Mouse (Mus musculus): Measurements from ENCODE around the gene Chil5.
"Not testable (repeated sequence)": the region's sequence is repeated elsewhere in the genome, so short reads cannot be mapped to it uniquely, and the experiment has no call there.

The Chil5 gene

GRCm38 (mm10) chr3:106032781-106033180 lies at the start of gene Chil5:
Gene Chil5, minus strand, starts transcription at chr3:106032814.
- no peak for DNase-seq (ENCODE audit: low spot score)

- DNase-seq (ENCODE audit: low spot score): no peak
These were observed 42.2 kb upstream of the Chil5 start for GRCm38 (mm10) chr3:106074824-106075223.

GRCm38 (mm10) chr3:106070994-106071393 lies 38.4 kb upstream of the Chil5 start:
- no peak for DNase-seq (ENCODE audit: low spot score)

- not testable (repeated sequence) for DNase-seq (ENCODE audit: low spot score)
These were observed 35.1 kb upstream of the Chil5 start for GRCm38 (mm10) chr3:106067707-106068106.

- DNase-seq (ENCODE audit: low spot score): no peak
These were observed 25.4 kb upstream of the Chil5 start for GRCm38 (mm10) chr3:106057966-106058365.

- no peak for DNase-seq (ENCODE audit: low spot score)
These were observed 19.3 kb upstream of the Chil5 start for GRCm38 (mm10) chr3:106051896-106052295.

- no peak for DNase-seq (ENCODE audit: low spot score)
These were observed 7.7 kb upstream of the Chil5 start for GRCm38 (mm10) chr3:106040306-106040705.

GRCm38 (mm10) chr3:106024135-106024534 lies 8.5 kb downstream of the Chil5 start:
- no peak for DNase-seq (ENCODE audit: low spot score)

GRCm38 (mm10) chr3:106021840-106022239 lies 10.8 kb downstream of the Chil5 start:
- DNase-seq (ENCODE audit: low spot score): no peak

- no peak for DNase-seq (ENCODE audit: low spot score)
These were observed 18.1 kb downstream of the Chil5 start, which contains the start of gene Pifo for GRCm38 (mm10) chr3:106014546-106014945. Gene Pifo, minus strand, starts transcription at chr3:106014646.

- not testable (repeated sequence) for DNase-seq (ENCODE audit: low spot score)
These were observed 29.3 kb downstream of the Chil5 start for GRCm38 (mm10) chr3:106003360-106003759.

- DNase-seq (ENCODE audit: low spot score): no peak
These were observed 30.9 kb downstream of the Chil5 start for GRCm38 (mm10) chr3:106001416-106002370.

GRCm38 (mm10) chr3:106000707-106001375 lies 31.8 kb downstream of the Chil5 start:
- no peak for DNase-seq (ENCODE audit: low spot score)

- no peak for DNase-seq (ENCODE audit: low spot score)
These were observed 37.9 kb downstream of the Chil5 start for GRCm38 (mm10) chr3:105994730-105995129.

- DNase-seq (ENCODE audit: low spot score): no peak
These were observed 40.8 kb downstream of the Chil5 start for GRCm38 (mm10) chr3:105991653-105992283.

GRCm38 (mm10) chr3:105989611-105990010 lies 43.0 kb downstream of the Chil5 start:
- DNase-seq (ENCODE audit: low spot score): not testable (repeated sequence)

GRCm38 (mm10) chr3:105974174-105974573 lies 58.4 kb downstream of the Chil5 start:
- DNase-seq (ENCODE audit: low spot score): no peak

GRCm38 (mm10) chr3:105973411-105973810 lies 59.2 kb downstream of the Chil5 start, which contains the start of gene Ovgp1:
Gene Ovgp1, plus strand, starts transcription at chr3:105973711.
- no peak for DNase-seq (ENCODE audit: low spot score)

- no peak for DNase-seq (ENCODE audit: low spot score)
These were observed 60.7 kb downstream of the Chil5 start for GRCm38 (mm10) chr3:105971831-105972446.

Data from ovary, postnatal 10 days (tissue).